Mouse (Mus musculus): ENCODE measurements around the gene Zmynd11.

DNA sequence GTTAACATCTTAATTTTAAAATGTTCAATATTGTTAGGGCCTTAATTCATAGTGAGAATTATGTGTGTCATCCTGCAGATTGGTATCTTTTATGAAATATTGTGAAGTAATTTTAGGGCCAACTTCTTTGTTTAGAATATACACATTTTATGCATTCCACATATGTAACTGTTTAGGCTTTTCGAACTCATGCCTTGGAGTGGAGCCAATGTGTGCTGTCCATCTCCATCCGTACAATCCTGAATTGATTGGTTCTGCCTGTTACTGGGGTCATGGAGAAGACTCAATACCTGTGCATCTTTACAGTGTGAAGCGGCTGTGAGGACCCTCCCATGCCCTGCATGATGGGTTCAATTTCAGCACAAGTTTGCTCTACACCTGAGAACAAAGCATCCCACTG lies 72.3 kb downstream of the Zmynd11 start:
- no peak for TF ChIP-seq POLR2A (IDR thresholded peaks at IDR 0.05; ENCODE audit: control insufficient read depth, low read depth, low read length)
- no peak for TF ChIP-seq CTCF (IDR thresholded peaks at IDR 0.05; ENCODE audit: control insufficient read depth, insufficient read depth, insufficient replicate concordance, low read depth, low read length)
